Mouse (Mus musculus): Measurements from ENCODE around the gene Col7a1. TPM values are rescaled to one million over a fixed set of nuclear protein-coding genes. Genes with fewer than 3 reads are reported as not detected.

The Col7a1 gene
- polyA plus RNA-seq, 1 experiment from 2014 or later: 26.0 TPM

GRCm38 (mm10) chr9:109028421-109028820, 75.0 kb downstream of the Col7a1 start:
- no peaks in the 10 kb centered on the region for H3K4me1 ChIP-seq
- no peak overlapping the region for H3K9ac ChIP-seq
- H3K27me3 ChIP-seq: no peaks in the 10 kb centered on the region
- no peak overlapping the region for H3K4me3 ChIP-seq
- no peaks in the 10 kb centered on the region for H3K9me3 ChIP-seq
- no peak overlapping the region for H3K27ac ChIP-seq
- 83% methylated on average over 3 of the region's 3 CpGs for WGBS
- H3K4me2 ChIP-seq: no peak overlapping the region
- no peak for ATAC-seq (ENCODE audit: insufficient number of reproducible peaks, insufficient read depth, low FRiP score, low TSS enrichment, low read depth)
- peaks cover 56% of the 10 kb centered on the region for H3K36me3 ChIP-seq

- no peaks in the 10 kb centered on the region for H3K9me3 ChIP-seq
- H3K4me3 ChIP-seq: no peak overlapping the region
- 73% methylated on average over 5 of the region's 5 CpGs for WGBS
- ATAC-seq (ENCODE audit: insufficient number of reproducible peaks, insufficient read depth, low FRiP score, low TSS enrichment, low read depth): no peak
- H3K36me3 ChIP-seq: peaks cover 54% of the 10 kb centered on the region
- H3K9ac ChIP-seq: no peak overlapping the region
- H3K27ac ChIP-seq: no peak overlapping the region
- H3K4me2 ChIP-seq: no peak overlapping the region
- H3K27me3 ChIP-seq: no peaks in the 10 kb centered on the region
- H3K4me1 ChIP-seq: no peaks in the 10 kb centered on the region
These were observed 75.5 kb downstream of the Col7a1 start for GRCm38 (mm10) chr9:109028919-109029318.

DNA sequence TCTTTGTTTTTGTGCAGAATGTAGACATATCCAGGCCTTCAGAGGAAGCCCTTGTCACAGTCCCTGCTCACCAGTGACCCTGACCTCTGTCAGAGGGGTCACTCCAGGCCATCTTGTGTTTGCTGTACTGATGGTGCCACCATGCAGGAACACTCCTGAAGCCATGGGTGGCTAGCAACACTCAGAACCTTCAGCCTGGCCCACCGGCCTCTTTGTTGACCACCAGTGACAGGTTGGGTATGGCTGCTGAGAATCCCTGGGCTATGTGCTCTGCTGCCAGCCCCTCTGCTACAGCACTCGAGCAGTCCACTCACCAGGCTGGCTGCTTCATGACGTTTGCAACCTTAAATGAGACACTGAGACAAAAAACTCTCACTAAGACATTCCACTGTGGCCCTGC, 76.9 kb downstream of the Col7a1 start:
- Histone ChIP-seq H3K27me3 (no peaks in the 10 kb centered on the region), H3K9me3 (no peaks in the 10 kb centered on the region)
- ATAC-seq (ENCODE audit: insufficient number of reproducible peaks, insufficient read depth, low FRiP score, low TSS enrichment, low read depth): no peak

GRCm38 (mm10) chr9:109031001-109031400, 77.6 kb downstream of the Col7a1 start:
- Histone ChIP-seq H3K27me3 (no peaks in the 10 kb centered on the region), H3K4me1 (no peaks in the 10 kb centered on the region), H3K9me3 (no peaks in the 10 kb centered on the region), H3K4me2 (no peak overlapping the region), H3K4me3 (no peak overlapping the region), H3K9ac (no peak overlapping the region), H3K36me3 (peaks cover 41% of the 10 kb centered on the region), H3K27ac (no peak overlapping the region)
- 95% methylated on average over 7 of the region's 7 CpGs for WGBS
- ATAC-seq (ENCODE audit: insufficient number of reproducible peaks, insufficient read depth, low FRiP score, low TSS enrichment, low read depth): no peak

More for the DNA sequence above, 76.9 kb downstream of the Col7a1 start:
- WGBS: 75% methylated on average over 3 of the region's 3 CpGs
- Histone ChIP-seq H3K27ac (no peak overlapping the region), H3K4me2 (no peak overlapping the region), H3K36me3 (peaks cover 48% of the 10 kb centered on the region), H3K9ac (no peak overlapping the region), H3K4me3 (no peak overlapping the region), H3K4me1 (no peaks in the 10 kb centered on the region)

DNA sequence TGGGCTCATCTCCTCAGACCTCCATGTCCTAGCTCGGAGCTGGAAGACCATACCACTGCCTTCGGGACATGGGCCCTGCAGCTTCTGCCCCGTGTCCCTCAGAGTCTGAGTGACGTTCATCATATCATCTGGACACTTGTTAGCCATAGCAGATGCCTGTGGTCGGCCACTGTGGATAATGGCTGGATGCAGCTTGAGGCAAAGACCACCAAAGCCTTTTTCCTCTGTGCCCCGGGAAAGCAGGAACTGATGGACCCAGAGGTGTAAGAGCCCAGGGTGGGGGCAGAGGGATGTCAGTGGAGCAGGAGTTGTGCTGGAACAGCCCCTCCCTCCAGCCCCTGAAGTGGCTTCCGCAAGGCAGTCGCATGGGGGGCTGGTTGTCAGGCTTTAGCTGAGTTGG, 78.3 kb downstream of the Col7a1 start:
- H3K27me3 ChIP-seq: no peaks in the 10 kb centered on the region
- H3K27ac ChIP-seq: no peak overlapping the region
- no peak overlapping the region for H3K4me3 ChIP-seq
- H3K4me2 ChIP-seq: no peak overlapping the region
- WGBS: 80% methylated on average over 8 of the region's 8 CpGs
- no peak overlapping the region for H3K9ac ChIP-seq
- no peaks in the 10 kb centered on the region for H3K4me1 ChIP-seq
- no peaks in the 10 kb centered on the region for H3K9me3 ChIP-seq
- peaks cover 36% of the 10 kb centered on the region for H3K36me3 ChIP-seq
- ATAC-seq (ENCODE audit: insufficient number of reproducible peaks, insufficient read depth, low FRiP score, low TSS enrichment, low read depth): no peak

DNA sequence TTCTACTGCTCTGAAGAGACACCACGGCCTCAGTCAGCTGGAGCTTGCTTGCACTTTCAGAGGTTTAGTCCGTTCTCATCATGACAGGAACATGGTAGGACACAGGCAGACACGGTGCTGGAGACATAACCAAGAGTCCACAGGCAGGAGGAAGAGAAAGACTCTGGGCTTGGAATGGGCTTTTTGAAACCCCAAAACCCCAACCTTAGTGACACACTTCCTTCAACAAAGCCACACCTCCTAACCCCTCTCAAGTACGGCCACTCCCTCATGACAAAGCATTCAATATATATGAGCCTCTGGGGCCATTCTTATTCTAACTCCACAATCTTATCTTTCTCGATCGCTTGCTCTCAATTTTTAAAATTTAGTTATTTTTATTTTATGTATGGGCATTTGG, 79.0 kb downstream of the Col7a1 start:
- H3K27me3 ChIP-seq: no peaks in the 10 kb centered on the region
- H3K4me1 ChIP-seq: no peaks in the 10 kb centered on the region
- H3K9me3 ChIP-seq: no peaks in the 10 kb centered on the region
- 85% methylated on average over 6 of the region's 6 CpGs for WGBS
- no peak overlapping the region for H3K27ac ChIP-seq
- ATAC-seq (ENCODE audit: insufficient number of reproducible peaks, insufficient read depth, low FRiP score, low TSS enrichment, low read depth): no peak
- peaks cover 28% of the 10 kb centered on the region for H3K36me3 ChIP-seq
- H3K4me2 ChIP-seq: no peak overlapping the region
- no peak overlapping the region for H3K4me3 ChIP-seq
- H3K9ac ChIP-seq: no peak overlapping the region

MicroRNA genes within 50 kb of the gene (microRNA counts, 519-probe panel; counts per million panel counts)
- microRNA mmu-miR-711: 236 counts per million, percentile 44 among the panel's probes with 10 or more counts

Small RNA genes lying within 50 kb of the gene (microRNA-seq; reads per million reads assigned to microRNA genes)
- not detected for gene Mir711

Other genes with a start within 250 kb of the Col7a1 start
- 127 and 144 TPM in 2 replicates for gene Ip6k2, start 169.8 kb upstream of the Col7a1 start, polyA plus RNA-seq (2015; fragmentation: Nextera tagmentation; extraction: Ambion mirVana)
- 19.0 and 21.5 TPM in 2 replicates for gene Nckipsd, start 145.2 kb upstream of the Col7a1 start, polyA plus RNA-seq (2015; fragmentation: Nextera tagmentation; extraction: Ambion mirVana)
- gene Celsr3, start 127.3 kb upstream of the Col7a1 start, polyA plus RNA-seq (2015; fragmentation: Nextera tagmentation; extraction: Ambion mirVana): 0.51 and 0.56 TPM in 2 replicates
- 20.4 and 22.7 TPM in 2 replicates for gene Slc26a6, start 100.3 kb upstream of the Col7a1 start, polyA plus RNA-seq (2015; fragmentation: Nextera tagmentation; extraction: Ambion mirVana)
- not detected in 2 replicates for gene Tmem89, start 39.0 kb upstream of the Col7a1 start, polyA plus RNA-seq (2015; fragmentation: Nextera tagmentation; extraction: Ambion mirVana)
- 422 and 457 TPM in 2 replicates for gene Uqcrc1, start 17.0 kb upstream of the Col7a1 start, polyA plus RNA-seq (2015; fragmentation: Nextera tagmentation; extraction: Ambion mirVana)
- gene Ucn2, start 32.4 kb downstream of the Col7a1 start, polyA plus RNA-seq (2015; fragmentation: Nextera tagmentation; extraction: Ambion mirVana): 0.30 and 0.83 TPM in 2 replicates
- 17.1 and 19.0 TPM in 2 replicates for gene Pfkfb4, start 38.2 kb downstream of the Col7a1 start, polyA plus RNA-seq (2015; fragmentation: Nextera tagmentation; extraction: Ambion mirVana)
- 65.4 and 76.0 TPM in 2 replicates for gene Shisa5, start 85.0 kb downstream of the Col7a1 start, polyA plus RNA-seq (2015; fragmentation: Nextera tagmentation; extraction: Ambion mirVana)
- 13.3 and 13.7 TPM in 2 replicates for gene Trex1, start 106.1 kb downstream of the Col7a1 start, polyA plus RNA-seq (2015; fragmentation: Nextera tagmentation; extraction: Ambion mirVana)
- 26.8 and 29.6 TPM in 2 replicates for gene Atrip, start 120.5 kb downstream of the Col7a1 start, polyA plus RNA-seq (2015; fragmentation: Nextera tagmentation; extraction: Ambion mirVana)
- gene Ccdc51, start 128.9 kb downstream of the Col7a1 start, polyA plus RNA-seq (2015; fragmentation: Nextera tagmentation; extraction: Ambion mirVana): 14.1 and 14.6 TPM in 2 replicates
- gene Tma7, start 129.0 kb downstream of the Col7a1 start, polyA plus RNA-seq (2015; fragmentation: Nextera tagmentation; extraction: Ambion mirVana): 686 and 706 TPM in 2 replicates
- 13.1 and 13.2 TPM in 2 replicates for gene Plxnb1, start 141.8 kb downstream of the Col7a1 start, polyA plus RNA-seq (2015; fragmentation: Nextera tagmentation; extraction: Ambion mirVana)
- gene Fbxw21, start 208.5 kb downstream of the Col7a1 start, polyA plus RNA-seq (2015; fragmentation: Nextera tagmentation; extraction: Ambion mirVana): not detected in 2 replicates
- gene Fbxw13, start 242.4 kb downstream of the Col7a1 start, polyA plus RNA-seq (2015; fragmentation: Nextera tagmentation; extraction: Ambion mirVana): not detected in 2 replicates